Mouse (Mus musculus) forebrain, embryonic 12.5 days (tissue): ENCODE measurements at regions not wholly inside any gene's neighbourhood (a gene's known extent, or its start where the extent isn't known, plus 50 kb on each side); places are given as distances from the start of the nearest gene placed in this dataset.

Experiments used
- ATAC-seq: fragments of 200-750 bp; cut with Nextera tagmentation; 2 replicates; pipeline ENCODE4 v1.8.0; 2017; ENCODE audit warnings: moderate TSS enrichment; ENCODE audit not compliant: low FRiP score
- H3K27ac ChIP-seq: fragments of 300-500 bp; sonication (generic); 2 replicates; pipeline ENCODE4 v1.5.1; 2016; ENCODE audit warnings: mild to moderate bottlenecking
- H3K27me3 ChIP-seq: fragments of 300-500 bp; sonication (generic); 2 replicates; pipeline ENCODE4 v1.6.1; 2016; ENCODE audit warnings: mild to moderate bottlenecking
- H3K36me3 ChIP-seq: fragments of 300-500 bp; sonication (generic); replicated peaks from 2 replicates; pipeline ENCODE4 v1.6.1; 2016; ENCODE audit warnings: mild to moderate bottlenecking
- H3K4me1 ChIP-seq: fragments of 300-500 bp; sonication (generic); 2 replicates; pipeline ENCODE4 v1.6.1; 2016
- H3K4me2 ChIP-seq: fragments of 300-500 bp; sonication (generic); 2 replicates; pipeline ENCODE4 v1.6.1; 2016; ENCODE audit warnings: mild to moderate bottlenecking, moderate library complexity
- H3K4me3 ChIP-seq: fragments of 300-500 bp; sonication (generic); replicated peaks from 2 replicates; pipeline ENCODE4 v1.5.1; 2016; ENCODE audit warnings: mild to moderate bottlenecking
- H3K9ac ChIP-seq: fragments of 300-500 bp; sonication (generic); 2 replicates; pipeline ENCODE4 v1.6.1; 2016; ENCODE audit warnings: mild to moderate bottlenecking
- H3K9me3 ChIP-seq: fragments of 300-500 bp; sonication (generic); 2 replicates; pipeline ENCODE4 v1.6.1; 2016
- WGBS: fragments of 180-500 bp; shearing (Covaris S2); methylation state at CpG from one replicate; pipeline ENCODE4 v1.1.7; 2016; 5-methylcytosine and 5-hydroxymethylcytosine counted together

DNA sequence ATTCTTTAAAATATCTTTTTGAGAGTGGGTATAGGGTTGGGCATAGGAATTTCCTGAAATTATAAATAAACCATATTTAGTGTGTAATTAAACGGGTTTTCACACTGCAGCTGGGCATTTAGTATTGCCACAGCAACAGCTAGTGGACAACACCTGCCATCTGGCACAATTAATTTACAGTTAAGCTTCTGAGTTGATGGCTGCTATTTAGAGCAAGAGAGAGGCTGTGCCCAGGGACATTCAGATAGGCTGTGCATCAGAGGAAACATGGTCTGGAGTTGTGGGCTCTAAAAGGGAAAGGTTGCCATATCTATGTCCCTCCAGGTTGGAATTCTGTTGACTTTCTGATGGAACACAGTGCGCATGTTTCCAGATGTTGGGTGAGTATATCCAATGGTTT lies 227.1 kb downstream of the Pth2r start:
- H3K4me2 ChIP-seq: no peak overlapping the region
- WGBS: 86% methylated on average over 2 of the region's 2 CpGs
- no peaks in the 10 kb centered on the region for H3K36me3 ChIP-seq
- no peaks in the 10 kb centered on the region for H3K9me3 ChIP-seq
- ATAC-seq: no peak
- no peak overlapping the region for H3K4me3 ChIP-seq
- no peaks in the 10 kb centered on the region for H3K27me3 ChIP-seq
- peaks cover 4% of the 10 kb centered on the region; the same call in 1 of the 2 replicates for H3K4me1 ChIP-seq
- no peak overlapping the region for H3K9ac ChIP-seq
- no peak overlapping the region for H3K27ac ChIP-seq

GRCm38 (mm10) chr1:65535674-65536073 lies 253.8 kb downstream of the Pth2r start:
- H3K4me1 ChIP-seq: no peaks in the 10 kb centered on the region
- no peaks in the 10 kb centered on the region for H3K36me3 ChIP-seq
- no peak for ATAC-seq
- no peak overlapping the region for H3K4me2 ChIP-seq
- H3K9ac ChIP-seq: no peak overlapping the region
- H3K4me3 ChIP-seq: no peak overlapping the region
- no peaks in the 10 kb centered on the region for H3K27me3 ChIP-seq
- H3K9me3 ChIP-seq: no peaks in the 10 kb centered on the region
- WGBS: 45% methylated on average over 3 of the region's 3 CpGs
- H3K27ac ChIP-seq: no peak overlapping the region

- no peak overlapping the region for H3K9ac ChIP-seq
- H3K27me3 ChIP-seq: no peaks in the 10 kb centered on the region
- H3K27ac ChIP-seq: no peak overlapping the region
- H3K4me3 ChIP-seq: no peak overlapping the region
- WGBS: 90% methylated on average over 3 of the region's 3 CpGs
- H3K4me2 ChIP-seq: no peak overlapping the region
- ATAC-seq: no peak
- H3K36me3 ChIP-seq: no peaks in the 10 kb centered on the region
- H3K9me3 ChIP-seq: no peaks in the 10 kb centered on the region
- H3K4me1 ChIP-seq: no peaks in the 10 kb centered on the region
These were observed 256.7 kb downstream of the Pth2r start for GRCm38 (mm10) chr1:65538509-65538908.

DNA sequence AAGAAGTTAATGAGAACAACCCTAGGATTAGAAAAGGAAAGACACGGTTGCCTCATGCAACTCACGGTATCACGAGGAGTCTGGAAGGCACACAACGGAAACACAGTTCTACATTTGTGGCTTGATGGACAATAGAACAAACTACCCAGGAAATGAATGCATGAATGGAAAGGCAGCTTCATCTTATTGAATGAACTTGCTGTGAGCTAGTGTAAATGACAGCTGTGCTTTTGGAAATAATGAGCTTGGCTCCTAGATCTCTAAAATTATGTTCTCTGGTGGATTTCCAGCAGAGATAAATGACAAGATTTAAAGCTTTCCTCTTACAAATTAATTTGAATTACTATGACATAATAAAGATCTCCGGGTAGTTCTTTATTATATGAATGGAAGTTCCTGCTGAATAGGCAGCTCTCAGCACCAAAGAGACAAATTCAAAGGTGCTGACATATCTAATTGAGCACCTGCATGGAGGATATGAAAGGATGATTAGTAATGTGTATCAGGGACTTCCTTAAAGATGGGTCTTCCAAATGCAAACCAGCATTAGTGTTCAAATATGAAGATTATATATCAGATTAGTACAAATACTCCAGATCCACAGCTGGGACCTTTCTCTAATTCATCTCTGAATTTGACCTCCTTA lies 262.5 kb downstream of the Pth2r start:
- no peaks in the 10 kb centered on the region for H3K27me3 ChIP-seq
- ATAC-seq: peak; percentile 30; the same call in 1 of the 2 replicates
- WGBS: 37% methylated on average over 5 of the region's 5 CpGs
- H3K36me3 ChIP-seq: no peaks in the 10 kb centered on the region
- H3K9me3 ChIP-seq: no peaks in the 10 kb centered on the region
- no peaks in the 10 kb centered on the region for H3K4me1 ChIP-seq
- no peak overlapping the region for H3K27ac ChIP-seq
- H3K4me2 ChIP-seq: no peak overlapping the region
- H3K9ac ChIP-seq: no peak overlapping the region
- no peak overlapping the region for H3K4me3 ChIP-seq

- no peak for ATAC-seq
These were observed 263.6 kb downstream of the Pth2r start for GRCm38 (mm10) chr1:65545336-65546060.

GRCm38 (mm10) chr1:65548830-65549229 lies 267.0 kb downstream of the Pth2r start:
- Histone ChIP-seq H3K4me2 (no peak overlapping the region), H3K4me3 (no peak overlapping the region), H3K27ac (no peak overlapping the region), H3K9me3 (no peaks in the 10 kb centered on the region), H3K36me3 (no peaks in the 10 kb centered on the region), H3K9ac (no peak overlapping the region), H3K4me1 (no peaks in the 10 kb centered on the region), H3K27me3 (no peaks in the 10 kb centered on the region)
- 70% methylated on average over 4 of the region's 4 CpGs for WGBS
- ATAC-seq: no peak

More at GRCm38 (mm10) chr1:65545336-65546060, 263.6 kb downstream of the Pth2r start:
- Histone ChIP-seq H3K4me3 (no peak overlapping the region), H3K36me3 (no peaks in the 10 kb centered on the region), H3K4me1 (no peaks in the 10 kb centered on the region), H3K9ac (no peak overlapping the region), H3K27ac (no peak overlapping the region), H3K4me2 (no peak overlapping the region), H3K27me3 (no peaks in the 10 kb centered on the region), H3K9me3 (no peaks in the 10 kb centered on the region)
- 62% methylated on average over 5 of the region's 5 CpGs for WGBS

- Histone ChIP-seq H3K4me1 (no peaks in the 10 kb centered on the region), H3K4me3 (no peak overlapping the region), H3K4me2 (no peak overlapping the region), H3K27ac (no peak overlapping the region), H3K9ac (no peak overlapping the region), H3K36me3 (no peaks in the 10 kb centered on the region), H3K27me3 (no peaks in the 10 kb centered on the region), H3K9me3 (no peaks in the 10 kb centered on the region)
- no peak for ATAC-seq
- 76% methylated on average over 2 of the region's 2 CpGs for WGBS
These were observed 305.5 kb downstream of the Pth2r start for GRCm38 (mm10) chr1:65587402-65587801.

DNA sequence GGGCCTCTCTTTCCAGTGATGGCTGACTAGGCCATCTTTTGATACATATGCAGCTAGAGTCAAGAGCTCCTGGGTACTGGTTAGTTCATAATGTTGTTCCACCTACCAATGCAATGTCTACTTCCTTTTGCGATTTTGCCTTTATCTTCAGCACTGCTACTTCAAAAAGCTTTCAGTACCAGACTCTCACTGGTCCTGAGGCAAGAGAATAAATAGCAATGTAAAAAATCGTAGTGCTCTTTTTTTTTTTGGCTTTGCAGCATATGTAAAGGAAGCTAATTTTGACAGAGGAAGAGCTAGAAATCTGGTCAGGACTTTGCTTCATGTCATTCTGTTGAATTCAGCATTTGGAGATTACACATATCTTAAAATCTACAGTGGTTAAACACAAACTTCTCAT lies 291.0 kb upstream of the Crygf start:
- no peaks in the 10 kb centered on the region for H3K27me3 ChIP-seq
- H3K4me3 ChIP-seq: no peak overlapping the region
- ATAC-seq: no peak
- H3K36me3 ChIP-seq: no peaks in the 10 kb centered on the region
- no peak overlapping the region for H3K9ac ChIP-seq
- no peak overlapping the region for H3K27ac ChIP-seq
- WGBS: 82% methylated on average over 2 of the region's 2 CpGs
- H3K4me1 ChIP-seq: no peaks in the 10 kb centered on the region
- no peaks in the 10 kb centered on the region for H3K9me3 ChIP-seq
- no peak overlapping the region for H3K4me2 ChIP-seq

DNA sequence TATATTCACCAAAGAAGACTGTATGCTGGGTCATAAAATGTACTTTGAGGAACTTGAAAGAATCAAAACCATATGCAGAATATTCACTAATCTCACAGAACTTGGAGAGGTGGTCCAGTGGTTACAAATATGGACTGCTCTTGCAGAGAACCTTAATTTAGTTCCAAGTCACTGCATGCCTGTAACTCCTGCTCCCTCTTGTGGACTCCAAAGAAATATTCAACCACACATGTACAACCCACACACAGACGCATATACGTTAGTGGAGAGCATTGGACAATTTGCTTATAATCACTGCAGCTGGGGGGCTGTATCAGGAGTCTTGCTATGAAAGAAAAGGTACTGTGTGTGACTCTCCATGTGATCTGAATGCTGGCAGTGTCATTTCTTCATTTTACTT lies 271.9 kb upstream of the Crygf start:
- ATAC-seq: no peak
- Histone ChIP-seq H3K9ac (no peak overlapping the region), H3K36me3 (no peaks in the 10 kb centered on the region), H3K4me3 (no peak overlapping the region), H3K27ac (no peak overlapping the region), H3K9me3 (no peaks in the 10 kb centered on the region), H3K4me2 (no peak overlapping the region), H3K4me1 (no peaks in the 10 kb centered on the region), H3K27me3 (no peaks in the 10 kb centered on the region)
- 63% methylated on average over 2 of the region's 2 CpGs for WGBS

DNA sequence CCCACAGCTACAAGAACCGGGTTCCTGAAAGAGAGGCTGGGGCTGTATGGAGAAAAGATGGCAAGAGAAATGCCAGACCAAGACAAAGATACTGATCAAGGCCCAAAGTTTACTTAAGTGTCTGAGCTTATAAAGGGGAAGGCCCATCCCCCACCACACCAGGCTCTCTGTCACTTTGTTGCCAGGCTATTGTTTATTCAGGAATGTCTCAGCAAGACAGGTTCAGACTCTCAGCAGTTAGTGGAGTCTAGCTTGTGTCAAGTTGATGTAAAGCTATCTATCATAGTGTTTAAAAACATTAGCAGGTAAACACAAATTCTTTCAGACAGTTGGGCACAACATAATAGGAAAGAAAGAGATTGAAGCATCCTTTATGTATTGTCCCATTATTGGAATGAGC lies 244.4 kb upstream of the Crygf start:
- Histone ChIP-seq H3K27ac (no peak overlapping the region), H3K4me3 (no peak overlapping the region), H3K27me3 (no peaks in the 10 kb centered on the region), H3K4me2 (no peak overlapping the region), H3K9ac (no peak overlapping the region), H3K4me1 (peaks cover 3% of the 10 kb centered on the region), H3K9me3 (no peaks in the 10 kb centered on the region), H3K36me3 (no peaks in the 10 kb centered on the region)
- ATAC-seq: no peak
- 44% methylated on average over 1 of the region's 1 CpGs for WGBS

DNA sequence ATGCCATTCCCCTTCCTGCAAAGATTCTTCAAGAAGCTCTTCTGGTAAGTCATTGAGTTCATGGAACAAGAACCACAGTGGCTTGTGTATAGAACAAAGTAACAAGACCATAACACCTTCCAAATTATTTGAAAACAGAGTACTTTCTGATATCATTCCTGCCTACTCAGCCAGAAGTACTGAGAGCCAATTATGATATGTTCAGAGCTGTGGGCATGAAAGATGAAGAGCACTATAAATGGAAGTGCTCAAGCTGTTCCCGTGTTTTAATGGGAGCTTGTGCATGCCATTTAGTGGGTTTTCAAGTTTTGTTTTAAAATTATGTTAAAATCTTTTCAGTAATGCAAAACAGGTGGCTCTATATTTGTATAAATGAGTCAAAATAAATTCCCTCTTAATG lies 239.0 kb upstream of the Crygf start:
- Histone ChIP-seq H3K9ac (no peak overlapping the region), H3K4me3 (no peak overlapping the region), H3K27me3 (no peaks in the 10 kb centered on the region), H3K4me2 (no peak overlapping the region), H3K9me3 (no peaks in the 10 kb centered on the region), H3K36me3 (no peaks in the 10 kb centered on the region), H3K27ac (no peak overlapping the region), H3K4me1 (no peaks in the 10 kb centered on the region; the same call in 1 of the 2 replicates)
- no peak for ATAC-seq
- WGBS: 74% methylated on average over 1 of the region's 1 CpGs

DNA sequence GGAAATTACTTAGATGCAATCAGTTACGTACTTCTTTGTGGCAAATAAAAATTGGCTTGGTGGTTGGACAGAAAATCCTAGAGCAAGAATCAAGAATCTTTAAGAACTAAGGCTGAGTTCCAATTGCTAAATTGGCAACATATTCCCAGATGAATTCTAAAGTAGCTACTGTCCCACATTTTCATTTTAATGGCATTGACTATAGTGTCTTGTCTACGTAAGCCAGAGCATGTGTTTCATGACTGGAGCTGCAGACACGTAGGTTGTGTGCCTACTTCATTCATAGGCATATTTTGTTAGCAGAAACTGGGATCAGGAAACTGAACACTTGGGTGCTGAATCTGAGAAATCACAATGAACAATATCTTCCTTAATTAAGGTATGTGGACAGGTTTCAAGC lies 196.1 kb upstream of the Crygf start:
- Histone ChIP-seq H3K4me2 (no peak overlapping the region), H3K27ac (no peak overlapping the region), H3K4me1 (no peaks in the 10 kb centered on the region), H3K9me3 (no peaks in the 10 kb centered on the region), H3K27me3 (no peaks in the 10 kb centered on the region), H3K9ac (no peak overlapping the region), H3K36me3 (no peaks in the 10 kb centered on the region), H3K4me3 (no peak overlapping the region)
- no peak for ATAC-seq
- WGBS: 93% methylated on average over 3 of the region's 3 CpGs

- Histone ChIP-seq H3K9ac (no peak overlapping the region), H3K27me3 (no peaks in the 10 kb centered on the region), H3K27ac (no peak overlapping the region), H3K4me2 (no peak overlapping the region), H3K4me3 (no peak overlapping the region), H3K36me3 (no peaks in the 10 kb centered on the region), H3K4me1 (no peaks in the 10 kb centered on the region), H3K9me3 (no peaks in the 10 kb centered on the region)
- WGBS: 81% methylated on average over 2 of the region's 2 CpGs
- no peak for ATAC-seq
These were observed 168.4 kb upstream of the Crygf start for GRCm38 (mm10) chr1:65757951-65758350.
